Mouse (Mus musculus): ENCODE results near the gene Lrrc74b. TPM values are rescaled to one million over a fixed set of nuclear protein-coding genes. Genes with fewer than 3 reads are reported as not detected.

Lrrc74b gene
- polyA plus RNA-seq (2012; rRNA removed), result 0.09 TPM in 1 of 2 replicates, not detected in the other

DNA sequence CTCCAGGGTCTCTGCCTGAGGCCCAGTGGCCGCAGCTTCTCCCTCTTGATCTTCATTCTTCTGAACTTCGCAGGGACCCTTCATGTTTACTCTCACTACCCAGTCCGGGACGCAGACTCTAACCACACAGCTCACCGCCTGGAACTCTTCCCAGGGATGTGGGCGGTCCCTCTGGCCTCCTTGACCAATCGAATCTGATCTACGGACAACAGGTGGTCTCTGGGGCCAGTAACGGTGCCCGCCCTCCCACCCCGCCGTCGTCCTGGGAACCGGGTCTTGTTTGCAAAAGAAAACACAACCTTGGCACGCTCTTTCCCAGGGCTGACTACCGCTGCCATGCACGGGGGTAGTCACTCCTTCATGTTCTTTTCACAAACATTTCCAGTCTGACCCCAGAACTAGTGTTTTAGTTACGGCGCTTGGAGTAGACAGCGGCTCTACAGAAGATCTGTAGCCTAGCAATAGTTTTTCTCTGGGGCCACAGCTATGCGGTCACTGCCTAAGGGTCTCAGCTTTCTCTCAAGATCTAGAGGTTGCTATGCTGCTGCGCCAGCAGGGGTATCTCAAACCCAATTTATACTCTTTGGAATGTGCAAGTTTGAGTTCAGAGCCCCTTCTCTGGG is at the start of gene Lrrc74b:
Lrrc74b (minus strand) TSS at position 120 of the 623 bp plus-strand sequence.

DNA sequence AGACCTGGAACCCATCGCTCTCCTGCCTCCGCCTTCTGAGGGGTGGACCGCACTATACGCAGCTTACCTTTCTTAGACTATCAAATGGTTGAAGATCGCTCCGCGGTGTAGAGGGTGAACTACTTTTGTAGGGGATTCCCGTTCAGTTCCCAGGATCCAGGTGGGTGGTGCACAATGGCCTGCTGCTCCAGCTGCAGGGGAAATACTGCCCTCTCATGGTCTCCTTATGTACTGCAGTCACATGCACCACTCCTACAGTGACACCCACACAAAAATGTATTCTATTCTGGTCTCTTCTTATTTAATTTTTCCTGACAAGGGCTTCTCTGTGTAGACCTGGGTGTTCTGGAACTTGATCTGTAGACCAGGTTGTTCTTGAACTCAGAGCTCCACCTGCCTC is 22.0 kb upstream of the Lrrc74b start, which contains the start of gene Slc7a4:
Slc7a4 (minus strand) TSS at position 151 of the 400 bp plus-strand sequence.

DNA sequence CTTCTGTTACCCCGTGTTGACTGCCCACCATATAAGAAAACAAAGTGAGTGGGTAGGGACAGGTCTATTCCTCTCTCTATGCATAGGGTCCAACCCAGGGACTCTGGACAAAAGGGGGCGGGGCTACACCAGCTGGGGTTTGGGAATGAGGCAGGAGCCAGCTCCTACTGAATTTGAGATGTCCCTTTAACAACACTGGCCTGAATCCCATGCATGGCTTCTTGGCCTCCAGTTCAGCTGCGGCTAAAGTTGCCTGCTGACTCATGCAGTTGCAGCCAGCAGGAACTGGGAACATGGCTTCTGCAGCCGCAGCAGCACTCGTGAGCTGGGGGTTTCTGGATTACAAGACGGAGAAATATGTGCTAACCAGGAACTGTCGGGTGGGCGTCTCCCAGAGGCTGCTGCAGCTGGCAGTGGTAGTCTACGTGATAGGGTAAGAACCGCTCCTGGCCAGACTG is 733 bp upstream of the Lrrc74b start, which contains the start of gene P2rx6:
P2rx6 (plus strand) TSS at position 135 of the 458 bp plus-strand sequence.

DNA sequence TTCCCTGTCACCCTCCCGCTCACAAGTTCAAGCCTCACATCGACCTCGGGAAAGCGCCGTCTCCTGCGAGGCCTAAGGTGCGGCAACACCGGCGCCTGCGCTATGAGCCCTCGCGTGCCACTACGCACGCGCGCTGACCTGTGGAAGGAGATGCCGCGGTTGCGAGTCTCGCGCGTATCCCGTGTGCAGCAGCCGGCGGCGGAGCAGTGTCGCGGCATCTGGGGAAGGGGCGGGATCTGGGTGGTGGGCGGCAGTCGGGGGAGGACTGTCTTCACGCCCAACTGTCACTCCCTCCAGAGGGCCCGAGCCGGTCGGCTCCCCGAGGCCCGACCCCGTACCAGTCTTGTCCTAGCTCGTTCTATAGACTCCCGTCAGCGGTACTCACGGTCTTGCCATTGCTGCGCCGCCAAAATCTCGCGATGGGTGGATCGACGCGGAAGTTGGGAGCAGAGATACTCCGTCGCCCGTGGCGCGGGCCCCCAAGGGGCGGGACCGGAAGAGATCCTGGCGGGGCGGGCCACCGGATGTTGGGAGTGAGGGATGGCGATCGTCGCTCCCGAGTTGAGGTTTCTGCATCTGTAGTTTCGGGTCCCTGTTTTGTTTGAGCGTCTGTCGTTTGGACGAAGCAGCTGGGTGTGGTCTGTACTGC is 30.3 kb downstream of the Lrrc74b start, which contains the start of gene Thap7:
Thap7 (minus strand) TSS at position 497 of the 649 bp plus-strand sequence.

DNA sequence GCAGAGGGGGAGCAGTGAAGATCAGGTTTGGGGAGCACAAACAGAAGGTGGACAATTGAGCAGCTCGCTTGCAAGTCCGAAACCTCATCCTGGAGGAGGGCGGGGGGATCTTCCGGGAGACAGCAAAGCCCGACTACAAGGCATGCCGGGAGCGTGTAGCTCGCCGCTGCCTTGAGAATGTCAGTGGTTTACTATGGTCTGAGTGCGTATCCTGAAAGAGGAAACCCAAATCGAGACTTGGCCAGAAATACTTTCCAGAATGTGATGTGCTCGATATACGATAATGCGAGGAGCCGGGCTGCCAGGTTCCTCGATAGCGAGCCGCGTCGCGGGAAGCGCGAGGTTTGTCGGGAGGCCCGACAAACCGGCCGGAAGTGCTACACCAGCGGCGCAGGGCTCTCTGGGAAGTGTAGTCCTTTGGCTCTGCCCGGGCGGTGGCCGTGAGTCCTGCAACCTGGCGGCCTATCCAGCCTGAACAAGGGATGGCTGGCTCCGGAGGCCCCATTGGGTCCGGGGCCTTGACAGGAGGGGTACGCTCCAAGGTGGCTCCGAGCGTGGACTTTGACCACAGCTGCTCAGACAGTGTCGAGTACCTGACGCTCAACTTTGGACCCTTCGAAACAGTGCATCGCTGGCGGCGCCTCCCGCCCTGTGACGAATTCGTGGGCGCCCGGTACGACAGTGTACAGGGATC is 52.4 kb downstream of the Lrrc74b start, which contains the start of gene Lztr1:
Lztr1 (plus strand) TSS at position 143 of the 694 bp plus-strand sequence.

Other genes starting within 250 kb of the Lrrc74b start
- 0.10 and 0.37 TPM in 2 replicates for gene Serpind1, start 229.9 kb downstream of the Lrrc74b start, polyA plus RNA-seq (2012; rRNA removed)
- 2.0 and 2.1 TPM in 2 replicates for gene Snap29, start 155.3 kb downstream of the Lrrc74b start, polyA plus RNA-seq (2012; rRNA removed)
- 23.7 and 30.3 TPM in 2 replicates for gene Pi4ka, start 154.9 kb downstream of the Lrrc74b start, polyA plus RNA-seq (2012; rRNA removed)
- 12.7 and 18.1 TPM in 2 replicates for gene Crkl, start 109.3 kb downstream of the Lrrc74b start, polyA plus RNA-seq (2012; rRNA removed)
- 0.79 and 1.2 TPM in 2 replicates for gene Aifm3, start 71.6 kb downstream of the Lrrc74b start, polyA plus RNA-seq (2012; rRNA removed)
- 112 and 122 TPM in 2 replicates for gene Lztr1, start 52.6 kb downstream of the Lrrc74b start, polyA plus RNA-seq (2012; rRNA removed)
- gene Thap7, start 30.1 kb downstream of the Lrrc74b start, polyA plus RNA-seq (2012; rRNA removed), result 53.3 and 64.2 TPM in 2 replicates
- 1.1 and 2.2 TPM in 2 replicates for gene P2rx6, start 638 bp upstream of the Lrrc74b start, polyA plus RNA-seq (2012; rRNA removed)
- gene Slc7a4, start 22.0 kb upstream of the Lrrc74b start, polyA plus RNA-seq (2012; rRNA removed), result 18.1 and 22.4 TPM in 2 replicates
- 19.6 and 21.7 TPM in 2 replicates for gene Smpd4, start 58.1 kb upstream of the Lrrc74b start, polyA plus RNA-seq (2012; rRNA removed)
- 0.24 and 0.73 TPM in 2 replicates for gene Ccdc74a, start 85.2 kb upstream of the Lrrc74b start, polyA plus RNA-seq (2012; rRNA removed)
- 55.4 and 63.7 TPM in 2 replicates for gene Med15, start 171.6 kb upstream of the Lrrc74b start, polyA plus RNA-seq (2012; rRNA removed)
- 29.5 and 32.8 TPM in 2 replicates for gene Klhl22, start 198.4 kb upstream of the Lrrc74b start, polyA plus RNA-seq (2012; rRNA removed)
- gene Scarf2, start 236.0 kb upstream of the Lrrc74b start, polyA plus RNA-seq (2012; rRNA removed), result 25.6 and 36.5 TPM in 2 replicates

Measured in stomach, adult 2 months (tissue).